Mouse (Mus musculus): ENCODE measurements around the gene Zfp507.

Gene Zfp507

DNA sequence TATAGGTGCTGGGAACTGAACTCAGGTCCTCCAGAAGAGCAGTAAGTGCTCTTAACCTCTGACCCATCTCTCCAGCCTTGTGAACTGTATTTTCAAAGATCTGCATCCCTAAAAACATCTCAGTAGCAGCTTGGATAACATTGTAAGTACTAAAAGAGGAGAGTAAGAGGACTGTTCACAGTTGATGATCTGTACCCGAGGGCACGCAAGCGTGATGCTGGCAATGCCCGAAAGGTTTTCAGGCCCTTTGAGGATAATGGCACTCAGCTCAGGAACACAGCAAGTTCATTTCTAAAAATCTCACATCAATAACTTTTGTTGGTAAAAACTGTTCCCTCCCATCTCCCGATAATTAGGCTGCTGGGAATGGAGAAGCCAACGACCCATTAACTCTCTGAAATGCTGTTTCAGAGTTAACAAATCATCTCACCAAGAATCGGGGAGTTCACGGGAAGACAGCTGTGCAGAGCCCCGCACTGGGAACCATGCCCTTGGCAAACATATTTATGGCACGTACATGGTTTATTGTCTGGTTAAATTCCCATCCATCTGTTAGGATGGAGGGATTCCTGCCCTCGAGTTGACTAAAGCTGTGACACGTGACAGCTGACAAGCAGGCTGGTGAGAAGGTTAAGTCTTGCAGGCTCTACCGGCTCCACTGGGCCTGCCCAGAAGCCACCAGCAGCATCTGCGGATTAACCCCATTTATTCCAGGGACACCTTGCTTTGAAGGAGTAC lies 69.3 kb downstream of the Zfp507 start:
- DNase-seq (ENCODE audit: low spot score in 2 of 2), result no peak

DNA sequence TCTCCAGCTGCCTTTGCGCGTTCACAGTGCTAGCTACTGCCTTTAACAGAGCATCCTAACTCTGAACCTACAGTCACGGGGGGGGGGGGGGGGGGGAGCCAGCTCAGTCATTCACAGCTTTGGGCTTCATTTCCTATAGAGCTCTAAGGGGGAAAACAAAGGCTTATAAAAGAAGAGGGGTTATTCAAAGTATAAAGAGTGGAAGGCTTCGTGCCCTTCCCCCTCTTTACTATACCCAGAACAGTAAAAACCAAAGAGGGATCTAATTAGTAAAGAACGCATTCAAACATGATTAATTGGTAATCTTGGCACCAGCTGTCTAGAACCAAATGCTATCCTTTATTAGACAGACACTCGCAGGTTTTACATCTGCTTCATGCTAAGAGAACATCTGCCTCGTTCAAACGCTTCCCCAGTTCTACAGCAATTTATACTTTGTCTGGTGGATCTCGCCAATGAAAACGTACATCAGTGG lies 70.2 kb downstream of the Zfp507 start:
- DNase-seq (ENCODE audit: low spot score in 2 of 2), result no peak

DNA sequence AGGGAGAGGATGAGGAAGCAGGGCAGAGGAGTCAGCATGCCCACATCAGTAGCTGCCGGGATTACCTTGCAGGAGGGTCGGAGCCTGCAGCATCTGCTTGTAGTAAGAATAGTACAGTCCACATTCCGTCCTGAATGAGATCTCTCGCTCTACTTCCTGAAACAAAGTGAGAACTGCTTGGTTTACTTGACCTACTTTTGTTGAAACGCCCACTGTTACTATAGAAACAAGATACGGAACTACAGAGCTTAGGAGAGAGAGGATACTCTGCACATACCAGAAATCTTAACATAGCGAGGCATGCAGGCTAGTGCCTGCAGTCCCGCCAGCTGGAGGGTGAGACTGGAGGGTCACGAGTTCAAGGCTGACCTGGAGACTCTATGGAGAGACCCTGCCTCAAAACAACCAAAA lies 73.2 kb downstream of the Zfp507 start:
- no peak for DNase-seq (ENCODE audit: low spot score in 2 of 2)

DNA sequence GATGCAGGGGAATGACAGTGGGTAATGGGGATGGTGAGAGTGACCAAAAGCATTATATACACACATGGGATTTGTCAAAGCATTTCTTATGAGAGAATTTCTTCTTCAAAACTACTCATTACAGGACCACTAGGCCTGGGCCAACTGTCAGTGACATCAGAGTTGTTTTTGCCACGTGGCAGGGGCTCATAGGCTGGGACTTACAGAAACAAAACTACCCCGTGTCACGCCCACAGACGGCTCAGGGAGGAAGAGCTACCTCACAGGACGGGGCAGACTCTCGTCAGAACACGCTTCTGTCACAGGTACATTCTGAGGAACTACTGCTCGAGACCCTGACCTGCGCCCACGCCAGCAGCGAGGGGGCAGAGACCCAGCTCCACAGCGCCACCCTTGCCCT lies 74.4 kb downstream of the Zfp507 start:
- DNase-seq (ENCODE audit: low spot score in 2 of 2), result no peak

DNA sequence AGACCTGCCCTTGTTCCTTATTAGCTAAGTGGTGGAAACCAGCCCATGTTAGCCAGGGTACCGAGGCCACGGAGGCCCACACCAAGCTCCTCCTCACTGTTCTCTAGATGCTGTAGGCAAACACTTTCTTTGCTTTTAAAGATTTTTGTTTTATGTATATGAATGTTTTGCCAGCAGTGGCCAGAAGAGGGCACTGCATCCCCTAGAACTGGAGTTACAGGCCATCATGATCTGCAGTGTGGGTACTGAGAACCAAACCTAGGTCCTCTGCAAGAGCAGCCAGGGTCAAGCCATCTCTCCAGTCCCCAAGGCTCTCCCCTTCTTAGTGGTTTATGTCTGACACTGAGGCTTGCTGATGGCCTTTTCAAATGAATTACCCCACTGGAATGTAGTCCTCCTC lies 79.8 kb downstream of the Zfp507 start:
- no peak for DNase-seq (ENCODE audit: low spot score in 2 of 2)
